Mouse (Mus musculus) myocyte (in vitro differentiated cells): ENCODE measurements around the gene Cenpu.

Experiments used
- CEBPB ChIP-seq: IDR thresholded peaks from 2 replicates; pipeline ENCODE4 v1.6.1; 2011; ENCODE audit warnings: mild to moderate bottlenecking, moderate library complexity; ENCODE audit not compliant: poor library complexity, insufficient read depth, severe bottlenecking
- E2F4 ChIP-seq: IDR thresholded peaks from one replicate; pipeline ENCODE4 v1.6.1; 2011; ENCODE audit warnings: mild to moderate bottlenecking, control low read depth, moderate library complexity; ENCODE audit not compliant: insufficient read depth
- MAX ChIP-seq: IDR thresholded peaks from one replicate; pipeline ENCODE4 v1.6.1; 2011; ENCODE audit warnings: low read depth, mild to moderate bottlenecking, control low read depth
- MYOD1 ChIP-seq, 3 experiments: IDR thresholded peaks; one replicate each; pipeline ENCODE4 v1.6.1; 2011; ENCODE audit warnings: control low read depth in 2 of 3, low read depth in 2 of 3, mild to moderate bottlenecking in 2 of 3, moderate library complexity in 1 of 3; ENCODE audit not compliant: insufficient read length in 2 of 3, control insufficient read depth in 1 of 3
- MYOG ChIP-seq, 3 experiments: IDR thresholded peaks; one replicate each; pipeline ENCODE4 v1.6.1; 2011; ENCODE audit warnings: control low read depth in 2 of 3, low read depth in 2 of 3, mild to moderate bottlenecking in 2 of 3; ENCODE audit not compliant: insufficient read length in 2 of 3, control insufficient read depth in 1 of 3, insufficient read depth in 1 of 3
- POLR2A ChIP-seq: IDR thresholded peaks from one replicate; pipeline ENCODE4 v1.6.1; 2011; ENCODE audit warnings: low read depth, mild to moderate bottlenecking, control low read depth, moderate library complexity; ENCODE audit not compliant: insufficient read length
- POLR2AphosphoS2 ChIP-seq: IDR thresholded peaks from one replicate; pipeline ENCODE4 v1.6.1; 2011; ENCODE audit warnings: low read depth, control low read depth; ENCODE audit not compliant: insufficient read length
- SRF ChIP-seq: IDR thresholded peaks from one replicate; pipeline ENCODE4 v1.6.1; 2011; ENCODE audit warnings: low read depth; ENCODE audit not compliant: control insufficient read depth, insufficient read length
- TCF12 ChIP-seq: IDR thresholded peaks from one replicate; pipeline ENCODE4 v1.6.1; 2011; ENCODE audit warnings: mild to moderate bottlenecking, control low read depth; ENCODE audit not compliant: poor library complexity, insufficient read depth, severe bottlenecking
- TCF3 ChIP-seq: IDR thresholded peaks from one replicate; pipeline ENCODE4 v1.6.1; 2011; ENCODE audit warnings: low read depth, control low read depth; ENCODE audit not compliant: insufficient read length
- USF1 ChIP-seq: IDR thresholded peaks from one replicate; pipeline ENCODE4 v1.6.1; 2011; ENCODE audit warnings: low read depth, mild to moderate bottlenecking, control low read depth, moderate library complexity

- TF ChIP-seq SRF (peak; percentile 82), E2F4 (peak; percentile 96), MAX (peak; percentile 42), POLR2AphosphoS2 (peak; percentile 86), POLR2A (peak; percentile 68), MYOD1 (IDR thresholded peaks at IDR 0.05; ENCODE audit: control insufficient read depth in 1 of 3, insufficient read length in 2 of 3, low read depth in 2 of 3) (peak in 2 of 3 experiments; percentile 20 to 66), MYOG (IDR thresholded peaks at IDR 0.05; ENCODE audit: control insufficient read depth in 1 of 3, insufficient read depth in 1 of 3, insufficient read length in 2 of 3, low read depth in 2 of 3) (peak in 1 of 3 experiments; percentile 80), CEBPB (no peak), TCF12 (no peak), USF1 (no peak), TCF3 (no peak)
Observed at GRCm38 (mm10) chr8:46551615-46552440, at the start of gene Cenpu.
